Mouse (Mus musculus): ENCODE data around the gene Igfn1.
A peak's percentile ranks its signal among the peaks of the same experiment; 100 is the strongest.

Gene Igfn1

GRCm38 (mm10) chr1:136007211-136008158, 1.3 kb upstream of the Igfn1 start, which contains the start of gene Tmem9:
Gene Tmem9 (plus strand): TSS chr1:136008150.
- peak; percentile 47 to 60 for DNase-seq (ENCODE audit: low spot score in 2 of 2)

GRCm38 (mm10) chr1:136001438-136001837, 4.7 kb downstream of the Igfn1 start:
- DNase-seq (ENCODE audit: low spot score in 2 of 2): no peak

GRCm38 (mm10) chr1:135999720-136000287, 6.3 kb downstream of the Igfn1 start:
- no peak for DNase-seq (ENCODE audit: low spot score in 2 of 2)

- no peak for DNase-seq (ENCODE audit: low spot score in 2 of 2)
Observed at GRCm38 (mm10) chr1:135997537-135997936, 8.6 kb downstream of the Igfn1 start.

- DNase-seq (ENCODE audit: low spot score in 2 of 2): no peak
Observed at GRCm38 (mm10) chr1:135993470-135993869, 12.7 kb downstream of the Igfn1 start.

GRCm38 (mm10) chr1:135989876-135990275, 16.3 kb downstream of the Igfn1 start:
- no peak for DNase-seq (ENCODE audit: low spot score in 2 of 2)

GRCm38 (mm10) chr1:135984105-135984504, 22.0 kb downstream of the Igfn1 start:
- no peak for DNase-seq (ENCODE audit: low spot score in 2 of 2)

- no peak for DNase-seq (ENCODE audit: low spot score in 2 of 2)
Observed at GRCm38 (mm10) chr1:135972576-135972975, 33.6 kb downstream of the Igfn1 start.

- no peak for DNase-seq (ENCODE audit: low spot score in 2 of 2)
Observed at GRCm38 (mm10) chr1:135970486-135970885, 35.7 kb downstream of the Igfn1 start.

GRCm38 (mm10) chr1:135967739-135968138, 38.4 kb downstream of the Igfn1 start:
- DNase-seq (ENCODE audit: low spot score in 2 of 2): no peak

GRCm38 (mm10) chr1:135964561-135964960, 41.6 kb downstream of the Igfn1 start:
- DNase-seq (ENCODE audit: low spot score in 2 of 2): no peak

GRCm38 (mm10) chr1:135963177-135963576, 43.0 kb downstream of the Igfn1 start:
- DNase-seq (ENCODE audit: low spot score in 2 of 2): no peak

GRCm38 (mm10) chr1:135958483-135958882, 47.7 kb downstream of the Igfn1 start:
- DNase-seq (ENCODE audit: low spot score in 2 of 2): no peak

- DNase-seq (ENCODE audit: low spot score in 2 of 2): no peak
Observed at GRCm38 (mm10) chr1:135948871-135949270, 57.3 kb downstream of the Igfn1 start.

- no peak for DNase-seq (ENCODE audit: low spot score in 2 of 2)
Observed at GRCm38 (mm10) chr1:135946247-135946646, 59.9 kb downstream of the Igfn1 start.

GRCm38 (mm10) chr1:135945711-135946110, 60.4 kb downstream of the Igfn1 start:
- peak in 1 of 2 experiments; percentile 28 for DNase-seq (ENCODE audit: low spot score in 2 of 2)

GRCm38 (mm10) chr1:135944526-135945259, 61.4 kb downstream of the Igfn1 start:
- DNase-seq (ENCODE audit: low spot score in 2 of 2): peak; percentile 56 to 78

- no peak for DNase-seq (ENCODE audit: low spot score in 2 of 2)
Observed at GRCm38 (mm10) chr1:135943713-135944112, 62.4 kb downstream of the Igfn1 start.

- no peak for DNase-seq (ENCODE audit: low spot score in 2 of 2)
Observed at GRCm38 (mm10) chr1:135942116-135942515, 64.0 kb downstream of the Igfn1 start.

- DNase-seq (ENCODE audit: low spot score in 2 of 2): peak in 1 of 2 experiments; percentile 45
Observed at GRCm38 (mm10) chr1:135941259-135942006, 64.7 kb downstream of the Igfn1 start.

GRCm38 (mm10) chr1:135936091-135936490, 70.1 kb downstream of the Igfn1 start:
- no peak for DNase-seq (ENCODE audit: low spot score in 2 of 2)

Measured in spleen, postnatal 14 days (tissue).